Mouse (Mus musculus) heart, embryonic 13.5 days (tissue): ENCODE measurements around the gene Gm10337. TPM values are rescaled to one million over a fixed set of nuclear protein-coding genes. Genes with fewer than 3 reads are reported as not detected.

ENCODE experiments used
- ATAC-seq: fragments of 200-750 bp; cut with Nextera tagmentation; 2 replicates; pipeline ENCODE4 v1.8.0; 2017; ENCODE audit warnings: moderate TSS enrichment; ENCODE audit not compliant: insufficient number of reproducible peaks, low FRiP score, low TSS enrichment; ENCODE audit errors: extremely low read depth
- H3K27ac ChIP-seq: fragments of 300-500 bp; sonication (generic); replicated peaks from 2 replicates; pipeline ENCODE4 v1.5.1; 2015; ENCODE audit warnings: moderate library complexity, mild to moderate bottlenecking, inconsistent platforms
- H3K27me3 ChIP-seq: fragments of 300-500 bp; sonication (generic); replicated peaks from 2 replicates; pipeline ENCODE4 v1.6.1; 2015; ENCODE audit warnings: mild to moderate bottlenecking, inconsistent platforms
- H3K36me3 ChIP-seq: fragments of 300-500 bp; sonication (generic); 2 replicates; pipeline ENCODE4 v1.6.1; 2015; ENCODE audit warnings: mild to moderate bottlenecking, inconsistent platforms
- H3K4me1 ChIP-seq: fragments of 300-500 bp; sonication (generic); 2 replicates; pipeline ENCODE4 v1.6.1; 2015; ENCODE audit warnings: inconsistent platforms
- H3K4me2 ChIP-seq: fragments of 300-500 bp; sonication (generic); 2 replicates; pipeline ENCODE4 v1.6.1; 2015; ENCODE audit warnings: inconsistent platforms, mild to moderate bottlenecking, moderate library complexity
- H3K4me3 ChIP-seq: fragments of 300-500 bp; sonication (generic); 2 replicates; pipeline ENCODE4 v1.5.1; 2015; ENCODE audit warnings: moderate library complexity, mild to moderate bottlenecking, inconsistent platforms
- H3K9ac ChIP-seq: fragments of 300-500 bp; sonication (generic); 2 replicates; pipeline ENCODE4 v1.6.1; 2015; ENCODE audit warnings: inconsistent platforms, mild to moderate bottlenecking, moderate library complexity
- H3K9me3 ChIP-seq: fragments of 300-500 bp; sonication (generic); 2 replicates; pipeline ENCODE4 v1.6.1; 2016; ENCODE audit warnings: inconsistent platforms
- WGBS: fragments of 180-500 bp; shearing (Covaris S2); methylation state at CpG from one replicate; pipeline ENCODE4 v1.1.7; 2015; ENCODE audit warnings: mixed read lengths; 5-methylcytosine and 5-hydroxymethylcytosine counted together
- polyA plus RNA-seq: library from polyadenylated mRNA; unstranded; fragments of >200 nt; fragmentation: Nextera tagmentation; extraction: Ambion mirVana; gene quantifications from 2 replicates; pipeline ENCODE4 v1.2.1, GENCODE M21; 2015

Gm10337 gene
- polyA plus RNA-seq, 1 experiment from 2014 or later, result 4.2 TPM

GRCm38 (mm10) chr15:102500479-102500878 is 3.0 kb upstream of the Gm10337 start:
- Histone ChIP-seq H3K4me3 (no peak overlapping the region), H3K9ac (no peak overlapping the region), H3K27ac (no peak overlapping the region), H3K9me3 (no peaks in the 10 kb centered on the region), H3K36me3 (peaks cover 98% of the 10 kb centered on the region), H3K4me2 (no peak overlapping the region), H3K4me1 (peaks cover 7% of the 10 kb centered on the region), H3K27me3 (no peaks in the 10 kb centered on the region)
- no peak for ATAC-seq
- WGBS, result 84% methylated on average over 5 of the region's 5 CpGs

- Histone ChIP-seq H3K9me3 (no peaks in the 10 kb centered on the region), H3K9ac (no peak overlapping the region), H3K4me2 (no peak overlapping the region), H3K36me3 (peaks cover 90% of the 10 kb centered on the region), H3K27ac (no peak overlapping the region), H3K27me3 (no peaks in the 10 kb centered on the region), H3K4me3 (no peak overlapping the region), H3K4me1 (peaks cover 14% of the 10 kb centered on the region)
- no peak for ATAC-seq
- 83% methylated on average over 19 of the region's 19 CpGs for WGBS
Observed at GRCm38 (mm10) chr15:102501084-102501814, 2.3 kb upstream of the Gm10337 start.

- ATAC-seq, result no peak
- Histone ChIP-seq H3K27me3 (no peaks in the 10 kb centered on the region), H3K4me2 (no peak overlapping the region), H3K4me3 (no peak overlapping the region), H3K9ac (no peak overlapping the region), H3K9me3 (no peaks in the 10 kb centered on the region), H3K4me1 (peaks cover 15% of the 10 kb centered on the region), H3K27ac (no peak overlapping the region), H3K36me3 (peaks cover 81% of the 10 kb centered on the region)
- 70% methylated on average over 9 of the region's 9 CpGs for WGBS
Observed at GRCm38 (mm10) chr15:102502254-102502840, 1.2 kb upstream of the Gm10337 start.

- 0 out of 2 replicates have a peak, but pooled peaks have one; percentile 12 for ATAC-seq
- Histone ChIP-seq H3K4me3 (no peak overlapping the region), H3K9ac (no peak overlapping the region), H3K27me3 (no peaks in the 10 kb centered on the region), H3K4me2 (no peak overlapping the region), H3K36me3 (peaks cover 68% of the 10 kb centered on the region), H3K27ac (no peak overlapping the region), H3K9me3 (no peaks in the 10 kb centered on the region), H3K4me1 (peaks cover 20% of the 10 kb centered on the region)
- 87% methylated on average over 9 of the region's 9 CpGs for WGBS
Observed at GRCm38 (mm10) chr15:102503924-102504782, 631 bp downstream of the Gm10337 start.

GRCm38 (mm10) chr15:102505073-102505769 is 1.7 kb downstream of the Gm10337 start:
- H3K36me3 ChIP-seq, result peaks cover 57% of the 10 kb centered on the region
- no peak for ATAC-seq

GRCm38 (mm10) chr15:102505770-102506463 is 2.4 kb downstream of the Gm10337 start:
- H3K4me1 ChIP-seq, result peaks cover 32% of the 10 kb centered on the region
- no peaks in the 10 kb centered on the region for H3K9me3 ChIP-seq
- WGBS, result 68% methylated on average over 9 of the region's 9 CpGs
- ATAC-seq, result no peak
- H3K27me3 ChIP-seq, result no peaks in the 10 kb centered on the region
- peak overlapping the region; percentile 48; the same call in 1 of the 2 replicates for H3K27ac ChIP-seq
- H3K9ac ChIP-seq, result no peak overlapping the region
- no peak overlapping the region for H3K4me3 ChIP-seq
- no peak overlapping the region for H3K4me2 ChIP-seq
- peaks cover 50% of the 10 kb centered on the region for H3K36me3 ChIP-seq

More at GRCm38 (mm10) chr15:102505073-102505769, 1.7 kb downstream of the Gm10337 start:
- no peak overlapping the region for H3K9ac ChIP-seq
- no peak overlapping the region for H3K4me3 ChIP-seq
- peaks cover 30% of the 10 kb centered on the region for H3K4me1 ChIP-seq
- H3K9me3 ChIP-seq, result no peaks in the 10 kb centered on the region
- no peak overlapping the region for H3K4me2 ChIP-seq
- 65% methylated on average over 12 of the region's 12 CpGs for WGBS
- H3K27ac ChIP-seq, result 0 out of 2 replicates have a peak overlapping the region, but pooled peaks have one; percentile 48
- no peaks in the 10 kb centered on the region for H3K27me3 ChIP-seq

GRCm38 (mm10) chr15:102506464-102506830 is 2.9 kb downstream of the Gm10337 start:
- H3K27ac ChIP-seq, result no peak overlapping the region; the same call in 1 of the 2 replicates
- H3K9me3 ChIP-seq, result no peaks in the 10 kb centered on the region
- peaks cover 37% of the 10 kb centered on the region for H3K4me1 ChIP-seq
- no peak for ATAC-seq
- H3K9ac ChIP-seq, result no peak overlapping the region
- peaks cover 45% of the 10 kb centered on the region for H3K36me3 ChIP-seq
- no peak overlapping the region for H3K4me3 ChIP-seq
- H3K4me2 ChIP-seq, result no peak overlapping the region
- no peaks in the 10 kb centered on the region for H3K27me3 ChIP-seq
- 43% methylated on average over 2 of the region's 2 CpGs for WGBS

GRCm38 (mm10) chr15:102506864-102507263 is 3.3 kb downstream of the Gm10337 start:
- H3K4me3 ChIP-seq, result no peak overlapping the region
- H3K4me1 ChIP-seq, result peaks cover 41% of the 10 kb centered on the region
- ATAC-seq, result no peak
- peaks cover 41% of the 10 kb centered on the region for H3K36me3 ChIP-seq
- no peaks in the 10 kb centered on the region for H3K9me3 ChIP-seq
- H3K27me3 ChIP-seq, result no peaks in the 10 kb centered on the region
- no peak overlapping the region; the same call in 1 of the 2 replicates for H3K27ac ChIP-seq
- H3K4me2 ChIP-seq, result no peak overlapping the region
- no peak overlapping the region for H3K9ac ChIP-seq
- WGBS, result 90% methylated on average over 1 of the region's 1 CpGs

GRCm38 (mm10) chr15:102507561-102507960 is 4.0 kb downstream of the Gm10337 start:
- Histone ChIP-seq H3K27me3 (no peaks in the 10 kb centered on the region), H3K27ac (no peak overlapping the region), H3K4me1 (peaks cover 48% of the 10 kb centered on the region), H3K36me3 (peaks cover 34% of the 10 kb centered on the region), H3K4me3 (no peak overlapping the region), H3K9me3 (no peaks in the 10 kb centered on the region), H3K4me2 (no peak overlapping the region), H3K9ac (no peak overlapping the region)
- no peak for ATAC-seq

- Histone ChIP-seq H3K9ac (no peak overlapping the region), H3K36me3 (peaks cover 26% of the 10 kb centered on the region), H3K9me3 (no peaks in the 10 kb centered on the region), H3K4me3 (no peak overlapping the region), H3K4me1 (peaks cover 50% of the 10 kb centered on the region), H3K27ac (no peak overlapping the region), H3K27me3 (no peaks in the 10 kb centered on the region), H3K4me2 (no peak overlapping the region)
- 80% methylated on average over 3 of the region's 3 CpGs for WGBS
- no peak for ATAC-seq
Observed at GRCm38 (mm10) chr15:102508336-102508735, 4.8 kb downstream of the Gm10337 start.
